Mouse (Mus musculus) E14TG2a.4 (cell line): ENCODE data around the gene Zfp280d.
"Not testable (repeated sequence)": the region's sequence is repeated elsewhere in the genome, so short reads cannot be mapped to it uniquely, and the experiment has no call there.

Experiments used
- H3K27me3 ChIP-seq: 2 replicates; pipeline ENCODE4 v1.6.1; 2014; ENCODE audit warnings: low read length, control low read depth; ENCODE audit not compliant: insufficient read depth
- H3K36me3 ChIP-seq: 2 replicates; pipeline ENCODE4 v1.6.1; 2014; ENCODE audit warnings: low read length, control low read depth; ENCODE audit not compliant: insufficient read depth
- H3K4me1 ChIP-seq: replicated peaks from 2 replicates; pipeline ENCODE4 v1.6.1; 2014; ENCODE audit warnings: low read depth, low read length, control low read depth
- H3K4me3 ChIP-seq: replicated peaks from 2 replicates; pipeline ENCODE4 v1.5.1; 2014; ENCODE audit warnings: mild to moderate bottlenecking, low read length
- H3K9me3 ChIP-seq: 2 replicates; pipeline ENCODE4 v1.6.1; 2014; ENCODE audit warnings: low read length, control low read depth
- CTCF ChIP-seq: conservative IDR thresholded peaks from 2 replicates; pipeline ENCODE4 v1.5.1; 2014; ENCODE audit warnings: low read length
- NANOG ChIP-seq: IDR thresholded peaks from 2 replicates; pipeline ENCODE4 v1.6.1; 2014; ENCODE audit warnings: borderline replicate concordance, low read length, mixed read lengths
- POU5F1 ChIP-seq: IDR thresholded peaks from 2 replicates; pipeline ENCODE4 v1.6.1; 2014; ENCODE audit warnings: low read length, borderline replicate concordance

Gene Zfp280d

GRCm38 (mm10) chr9:72388934-72389333 is 114.3 kb downstream of the Zfp280d start:
- H3K36me3 ChIP-seq, result no peaks in the 10 kb centered on the region
- H3K9me3 ChIP-seq, result no peaks in the 10 kb centered on the region
- no peak for TF ChIP-seq NANOG
- TF ChIP-seq CTCF, result no peak
- TF ChIP-seq POU5F1, result no peak
- H3K4me3 ChIP-seq, result no peak overlapping the region
- peaks cover 4% of the 10 kb centered on the region; the same call in 1 of the 2 replicates for H3K27me3 ChIP-seq
- H3K4me1 ChIP-seq, result no peaks in the 10 kb centered on the region; the same call in 1 of the 2 replicates

- Histone ChIP-seq H3K27me3 (peaks cover 4% of the 10 kb centered on the region; the same call in 1 of the 2 replicates), H3K4me1 (no peaks in the 10 kb centered on the region; the same call in 1 of the 2 replicates), H3K4me3 (no peak overlapping the region), H3K9me3 (no peaks in the 10 kb centered on the region), H3K36me3 (no peaks in the 10 kb centered on the region)
- TF ChIP-seq CTCF (no peak), NANOG (no peak), POU5F1 (no peak)
Observed at GRCm38 (mm10) chr9:72389431-72390002, 114.9 kb downstream of the Zfp280d start.

- TF ChIP-seq CTCF, result no peak
- no peak for TF ChIP-seq POU5F1
- TF ChIP-seq NANOG, result no peak
- Histone ChIP-seq H3K4me3 (no peak overlapping the region), H3K4me1 (no peaks in the 10 kb centered on the region; the same call in 1 of the 2 replicates), H3K36me3 (no peaks in the 10 kb centered on the region), H3K9me3 (no peaks in the 10 kb centered on the region), H3K27me3 (no peaks in the 10 kb centered on the region; the same call in 1 of the 2 replicates)
Observed at GRCm38 (mm10) chr9:72390321-72391077, 115.8 kb downstream of the Zfp280d start.

GRCm38 (mm10) chr9:72392686-72393085 is 118.0 kb downstream of the Zfp280d start:
- H3K36me3 ChIP-seq, result no peaks in the 10 kb centered on the region
- H3K27me3 ChIP-seq, result no peaks in the 10 kb centered on the region; the same call in 1 of the 2 replicates
- no peak overlapping the region for H3K4me3 ChIP-seq
- H3K4me1 ChIP-seq, result no peaks in the 10 kb centered on the region; the same call in 1 of the 2 replicates
- TF ChIP-seq NANOG (no peak), CTCF (no peak), POU5F1 (no peak)
- no peaks in the 10 kb centered on the region for H3K9me3 ChIP-seq

- Histone ChIP-seq H3K4me1 (no peaks in the 10 kb centered on the region; the same call in 1 of the 2 replicates), H3K36me3 (no peaks in the 10 kb centered on the region), H3K4me3 (no peak overlapping the region), H3K9me3 (peaks cover 4% of the 10 kb centered on the region), H3K27me3 (no peaks in the 10 kb centered on the region; the same call in 1 of the 2 replicates)
- TF ChIP-seq CTCF (no peak), NANOG (no peak), POU5F1 (no peak)
Observed at GRCm38 (mm10) chr9:72393238-72393637, 118.6 kb downstream of the Zfp280d start.

GRCm38 (mm10) chr9:72393869-72394341 is 119.2 kb downstream of the Zfp280d start:
- TF ChIP-seq NANOG, result no peak
- no peak for TF ChIP-seq CTCF
- no peak for TF ChIP-seq POU5F1

GRCm38 (mm10) chr9:72400121-72400520 is 125.5 kb downstream of the Zfp280d start:
- no peaks in the 10 kb centered on the region for H3K27me3 ChIP-seq
- no peak overlapping the region for H3K4me3 ChIP-seq
- H3K36me3 ChIP-seq, result no peaks in the 10 kb centered on the region
- peaks cover 17% of the 10 kb centered on the region for H3K9me3 ChIP-seq
- TF ChIP-seq POU5F1 (no peak), NANOG (no peak), CTCF (no peak)
- H3K4me1 ChIP-seq, result no peaks in the 10 kb centered on the region

More at GRCm38 (mm10) chr9:72393869-72394341, 119.2 kb downstream of the Zfp280d start:
- no peak overlapping the region for H3K4me3 ChIP-seq
- H3K4me1 ChIP-seq, result no peaks in the 10 kb centered on the region; the same call in 1 of the 2 replicates
- H3K27me3 ChIP-seq, result no peaks in the 10 kb centered on the region; the same call in 1 of the 2 replicates
- H3K36me3 ChIP-seq, result no peaks in the 10 kb centered on the region
- peaks cover 10% of the 10 kb centered on the region for H3K9me3 ChIP-seq

GRCm38 (mm10) chr9:72401769-72402168 is 127.1 kb downstream of the Zfp280d start:
- not testable (repeated sequence) for H3K4me3 ChIP-seq, H3K4me1 ChIP-seq, H3K27me3 ChIP-seq, H3K36me3 ChIP-seq
- H3K9me3 ChIP-seq, result peaks cover 17% of the 10 kb centered on the region
- peak; percentile 32 for TF ChIP-seq CTCF
